Mouse (Mus musculus) hindbrain, embryonic 12.5 days (tissue): ENCODE measurements around the gene Zdbf2. TPM values are rescaled to one million over a fixed set of nuclear protein-coding genes. Genes with fewer than 3 reads are reported as not detected.
A peak's percentile ranks its signal among the peaks of the same experiment; 100 is the strongest.

Experiments used
- ATAC-seq: fragments of 200-750 bp; cut with Nextera tagmentation; 2 replicates; pipeline ENCODE4 v1.8.0; 2017; ENCODE audit warnings: moderate TSS enrichment; ENCODE audit not compliant: low FRiP score
- H3K27ac ChIP-seq: fragments of 300-500 bp; sonication (generic); 2 replicates; pipeline ENCODE4 v1.5.1; 2016; ENCODE audit warnings: mild to moderate bottlenecking
- H3K27me3 ChIP-seq: fragments of 300-500 bp; sonication (generic); 2 replicates; pipeline ENCODE4 v1.6.1; 2016; ENCODE audit warnings: mild to moderate bottlenecking
- H3K36me3 ChIP-seq: fragments of 300-500 bp; sonication (generic); 2 replicates; pipeline ENCODE4 v1.6.1; 2016; ENCODE audit warnings: mild to moderate bottlenecking
- H3K4me1 ChIP-seq: fragments of 300-500 bp; sonication (generic); 2 replicates; pipeline ENCODE4 v1.6.1; 2016
- H3K4me2 ChIP-seq: fragments of 300-500 bp; sonication (generic); replicated peaks from 2 replicates; pipeline ENCODE4 v1.6.1; 2016; ENCODE audit warnings: mild to moderate bottlenecking
- H3K4me3 ChIP-seq: fragments of 300-500 bp; sonication (generic); 2 replicates; pipeline ENCODE4 v1.5.1; 2016; ENCODE audit warnings: mild to moderate bottlenecking
- H3K9ac ChIP-seq: fragments of 300-500 bp; sonication (generic); 2 replicates; pipeline ENCODE4 v1.6.1; 2016; ENCODE audit warnings: mild to moderate bottlenecking, moderate library complexity
- H3K9me3 ChIP-seq: fragments of 300-500 bp; sonication (generic); replicated peaks from 2 replicates; pipeline ENCODE4 v1.6.1; 2016; ENCODE audit warnings: mild to moderate bottlenecking
- WGBS: fragments of 180-500 bp; shearing (Covaris S2); methylation state at CpG from one replicate; pipeline ENCODE4 v1.1.7; 2016; 5-methylcytosine and 5-hydroxymethylcytosine counted together
- polyA plus RNA-seq: library from polyadenylated mRNA; unstranded; fragments of >200 nt; fragmentation: Nextera tagmentation; extraction: Ambion mirVana; gene quantifications from 2 replicates; pipeline ENCODE4 v1.2.1, GENCODE M21; 2016

The Zdbf2 gene
- polyA plus RNA-seq = 32.9 and 37.7 TPM in 2 replicates

DNA sequence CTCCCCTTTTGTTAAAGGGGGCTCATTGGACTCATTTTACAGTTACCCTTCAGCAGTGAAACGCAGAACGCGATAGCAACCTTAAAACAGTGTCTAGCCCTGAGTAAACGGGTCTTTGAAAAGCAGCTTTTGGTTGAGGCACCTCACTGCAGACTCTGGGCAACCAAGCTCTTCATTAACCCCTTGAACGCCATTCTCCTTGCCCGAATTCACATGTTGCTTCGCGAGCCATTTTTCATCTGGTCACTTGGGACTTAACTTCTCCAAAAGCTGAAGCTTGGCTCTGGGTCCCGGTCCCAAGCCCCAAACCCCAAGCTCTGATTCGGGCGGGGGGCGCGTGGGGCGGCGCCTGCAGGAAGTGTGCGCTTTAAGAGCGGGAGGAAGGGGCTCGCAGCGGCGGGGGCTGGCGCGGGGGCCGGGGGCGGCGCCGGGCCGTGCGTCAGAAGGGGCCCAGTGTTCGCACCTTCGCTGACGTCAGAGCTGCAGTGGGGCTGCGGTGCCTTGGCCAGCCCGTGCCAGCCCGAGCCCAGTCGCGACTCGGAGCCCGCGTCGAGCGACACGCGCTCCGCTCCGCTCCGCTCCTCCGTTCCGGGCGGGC lies at the start of gene Zdbf2:
Gene Zdbf2, plus strand, starts transcription at position 525 of the 598 bp plus-strand sequence.
- Histone ChIP-seq H3K36me3 (no peaks in the 10 kb centered on the region), H3K9ac (peak within 1 kb of the TSS; percentile 82), H3K27me3 (peaks cover 62% of the 10 kb centered on the region), H3K27ac (peak within 1 kb of the TSS; percentile 81), H3K9me3 (no peaks in the 10 kb centered on the region), H3K4me2 (peak within 1 kb of the TSS; percentile 56), H3K4me3 (peak within 1 kb of the TSS; percentile 65), H3K4me1 (0 out of 2 replicates have a peak, but pooled peaks cover 2% of the 10 kb centered on the region)
- peak; percentile 90 for ATAC-seq
- WGBS = 2% methylated on average over 39 of the region's 49 CpGs

DNA sequence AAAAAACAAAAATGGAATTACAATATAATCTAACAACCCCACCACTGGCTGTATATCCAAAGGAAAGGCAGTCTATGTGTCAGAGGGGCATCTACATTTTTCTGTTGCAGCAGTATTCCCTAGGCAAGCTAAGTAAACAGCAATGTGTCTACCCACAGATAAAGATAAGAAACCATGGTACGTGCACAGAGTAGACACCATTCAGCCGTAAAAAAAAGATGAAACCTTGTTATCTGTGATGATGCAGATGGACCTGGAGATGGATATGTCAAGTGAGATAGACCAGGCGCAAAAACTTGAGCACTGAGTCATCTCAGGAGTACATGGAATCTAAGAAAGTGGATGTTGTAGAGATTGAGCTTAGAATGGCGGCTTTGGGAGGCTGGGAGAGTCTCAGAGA lies 48.1 kb upstream of the Zdbf2 start:
- no peak for ATAC-seq
- H3K9ac ChIP-seq = no peak overlapping the region
- H3K4me2 ChIP-seq = no peak overlapping the region
- H3K9me3 ChIP-seq = no peaks in the 10 kb centered on the region
- 89% methylated on average over 4 of the region's 4 CpGs for WGBS
- no peak overlapping the region for H3K27ac ChIP-seq
- no peaks in the 10 kb centered on the region for H3K4me1 ChIP-seq
- H3K36me3 ChIP-seq = no peaks in the 10 kb centered on the region
- H3K4me3 ChIP-seq = no peak overlapping the region
- no peaks in the 10 kb centered on the region for H3K27me3 ChIP-seq

GRCm38 (mm10) chr1:63225890-63226289 lies 47.2 kb upstream of the Zdbf2 start:
- Histone ChIP-seq H3K9me3 (no peaks in the 10 kb centered on the region), H3K4me3 (no peak overlapping the region)
- 9% methylated on average over 7 of the region's 7 CpGs for WGBS

DNA sequence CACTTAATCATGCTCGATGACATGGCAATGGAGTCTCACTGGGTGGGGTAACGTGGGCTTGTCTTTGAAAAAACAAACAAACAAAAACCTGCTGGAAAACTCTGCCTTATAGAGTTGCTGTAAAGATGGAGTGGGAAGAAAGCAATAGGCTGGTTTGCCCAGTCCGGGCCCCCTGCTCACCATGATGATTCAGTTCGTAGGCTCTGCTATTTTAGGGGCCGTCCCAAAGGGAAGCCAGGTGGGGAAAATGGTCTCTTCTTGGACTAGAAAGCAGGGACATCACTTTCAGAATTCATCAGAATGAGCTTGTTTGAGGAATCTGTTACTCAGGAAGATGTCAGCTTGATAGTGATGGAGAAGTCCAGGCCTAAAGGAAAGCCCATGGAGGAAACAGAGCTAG lies 45.8 kb upstream of the Zdbf2 start:
- Histone ChIP-seq H3K4me1 (no peaks in the 10 kb centered on the region), H3K4me3 (no peak overlapping the region), H3K4me2 (no peak overlapping the region), H3K27me3 (no peaks in the 10 kb centered on the region), H3K9ac (no peak overlapping the region), H3K36me3 (no peaks in the 10 kb centered on the region), H3K27ac (no peak overlapping the region), H3K9me3 (no peaks in the 10 kb centered on the region)
- no peak for ATAC-seq
- 69% methylated on average over 5 of the region's 5 CpGs for WGBS

More at GRCm38 (mm10) chr1:63225890-63226289, 47.2 kb upstream of the Zdbf2 start:
- no peaks in the 10 kb centered on the region for H3K27me3 ChIP-seq
- no peak for ATAC-seq
- H3K36me3 ChIP-seq = no peaks in the 10 kb centered on the region
- no peaks in the 10 kb centered on the region for H3K4me1 ChIP-seq
- no peak overlapping the region for H3K4me2 ChIP-seq
- H3K9ac ChIP-seq = no peak overlapping the region
- H3K27ac ChIP-seq = no peak overlapping the region

DNA sequence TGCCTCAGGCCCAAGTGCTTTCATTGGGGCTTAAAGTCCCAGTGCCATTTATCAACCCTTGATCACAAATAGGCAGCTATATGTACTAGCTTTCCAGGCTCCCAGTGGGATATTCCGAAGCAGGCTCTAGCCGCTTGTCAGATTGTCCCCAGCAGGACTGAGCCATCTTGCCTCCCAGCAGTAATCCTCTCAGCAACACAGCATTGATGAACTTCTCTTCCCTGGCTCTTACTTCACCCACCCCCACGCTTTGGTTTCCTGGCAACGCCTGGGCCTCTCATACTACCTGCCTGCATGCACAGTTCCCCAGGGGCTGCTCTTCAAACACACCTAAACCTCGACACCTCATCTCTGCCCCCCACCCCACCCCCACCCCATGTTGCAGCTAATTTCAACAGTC lies 35.7 kb upstream of the Zdbf2 start:
- Histone ChIP-seq H3K4me3 (no peak overlapping the region), H3K27me3 (no peaks in the 10 kb centered on the region), H3K36me3 (no peaks in the 10 kb centered on the region), H3K4me2 (no peak overlapping the region), H3K4me1 (peaks cover 5% of the 10 kb centered on the region), H3K9me3 (no peaks in the 10 kb centered on the region), H3K27ac (no peak overlapping the region), H3K9ac (no peak overlapping the region)
- WGBS = 15% methylated on average over 5 of the region's 5 CpGs
- ATAC-seq = no peak

- no peaks in the 10 kb centered on the region for H3K9me3 ChIP-seq
- H3K27me3 ChIP-seq = no peaks in the 10 kb centered on the region
- H3K36me3 ChIP-seq = no peaks in the 10 kb centered on the region
- peaks cover 5% of the 10 kb centered on the region for H3K4me1 ChIP-seq
- no peak overlapping the region for H3K4me2 ChIP-seq
- WGBS = 63% methylated on average over 4 of the region's 4 CpGs
- H3K4me3 ChIP-seq = no peak overlapping the region
- H3K27ac ChIP-seq = no peak overlapping the region
- ATAC-seq = no peak
- H3K9ac ChIP-seq = no peak overlapping the region
Measured at GRCm38 (mm10) chr1:63239305-63239704, 33.8 kb upstream of the Zdbf2 start.

- Histone ChIP-seq H3K9ac (no peak overlapping the region), H3K9me3 (no peaks in the 10 kb centered on the region), H3K36me3 (no peaks in the 10 kb centered on the region), H3K27ac (no peak overlapping the region), H3K4me1 (peaks cover 5% of the 10 kb centered on the region), H3K4me3 (no peak overlapping the region), H3K27me3 (no peaks in the 10 kb centered on the region), H3K4me2 (no peak overlapping the region)
- no peak for ATAC-seq
- 81% methylated on average over 8 of the region's 8 CpGs for WGBS
Measured at GRCm38 (mm10) chr1:63239751-63240150, 33.3 kb upstream of the Zdbf2 start.

GRCm38 (mm10) chr1:63243854-63244253 lies 29.2 kb upstream of the Zdbf2 start:
- H3K27me3 ChIP-seq = peaks cover 21% of the 10 kb centered on the region
- no peaks in the 10 kb centered on the region for H3K9me3 ChIP-seq
- H3K27ac ChIP-seq = no peak overlapping the region
- WGBS = 70% methylated on average over 4 of the region's 4 CpGs
- H3K4me1 ChIP-seq = peaks cover 5% of the 10 kb centered on the region; the same call in 1 of the 2 replicates
- no peak overlapping the region for H3K4me3 ChIP-seq
- H3K36me3 ChIP-seq = no peaks in the 10 kb centered on the region
- H3K9ac ChIP-seq = no peak overlapping the region
- H3K4me2 ChIP-seq = no peak overlapping the region
- ATAC-seq = no peak

GRCm38 (mm10) chr1:63246862-63247521 lies 26.1 kb upstream of the Zdbf2 start:
- peak; percentile 82 for ATAC-seq
- Histone ChIP-seq H3K9ac (no peak overlapping the region), H3K27me3 (peaks cover 47% of the 10 kb centered on the region), H3K4me3 (peak overlapping the region; percentile 22), H3K36me3 (no peaks in the 10 kb centered on the region), H3K4me1 (peaks cover 5% of the 10 kb centered on the region; the same call in 1 of the 2 replicates), H3K9me3 (no peaks in the 10 kb centered on the region), H3K4me2 (peak overlapping the region; percentile 57), H3K27ac (peak overlapping the region; percentile 70)
- under 1% methylated on average over 16 of the region's 16 CpGs for WGBS

- Histone ChIP-seq H3K27ac (peak overlapping the region; percentile 67), H3K27me3 (peaks cover 56% of the 10 kb centered on the region)
Measured at GRCm38 (mm10) chr1:63247831-63248359, 25.2 kb upstream of the Zdbf2 start.

GRCm38 (mm10) chr1:63248360-63248851 lies 24.7 kb upstream of the Zdbf2 start:
- 3% methylated on average over 44 of the region's 44 CpGs for WGBS
- Histone ChIP-seq H3K9ac (peak overlapping the region; percentile 57), H3K27me3 (peaks cover 60% of the 10 kb centered on the region), H3K27ac (peak overlapping the region; percentile 67), H3K4me1 (peaks cover 16% of the 10 kb centered on the region), H3K9me3 (no peaks in the 10 kb centered on the region), H3K4me3 (peak overlapping the region; percentile 30), H3K4me2 (peak overlapping the region; percentile 57), H3K36me3 (no peaks in the 10 kb centered on the region)
- no peak; the same call in 1 of the 2 replicates for ATAC-seq

More at GRCm38 (mm10) chr1:63247831-63248359, 25.2 kb upstream of the Zdbf2 start:
- no peaks in the 10 kb centered on the region for H3K36me3 ChIP-seq
- peaks cover 12% of the 10 kb centered on the region for H3K4me1 ChIP-seq
- ATAC-seq = no peak
- peak overlapping the region; percentile 57 for H3K4me2 ChIP-seq
- peak overlapping the region; percentile 57 for H3K9ac ChIP-seq
- H3K9me3 ChIP-seq = no peaks in the 10 kb centered on the region
- WGBS = under 1% methylated on average over 18 of the region's 18 CpGs
- H3K4me3 ChIP-seq = peak overlapping the region; percentile 30

- 64% methylated on average over 4 of the region's 4 CpGs for WGBS
- Histone ChIP-seq H3K27me3 (peaks cover 66% of the 10 kb centered on the region), H3K4me1 (peaks cover 16% of the 10 kb centered on the region), H3K4me3 (no peak overlapping the region), H3K9ac (no peak overlapping the region), H3K27ac (no peak overlapping the region), H3K36me3 (no peaks in the 10 kb centered on the region), H3K9me3 (no peaks in the 10 kb centered on the region), H3K4me2 (no peak overlapping the region)
- no peak for ATAC-seq
Measured at GRCm38 (mm10) chr1:63249261-63249660, 23.8 kb upstream of the Zdbf2 start.
